Mouse (Mus musculus) megakaryocyte, embryonic 14.5 days (primary cell): Measurements from ENCODE around the gene Timm44. TPM values are rescaled to one million over a fixed set of nuclear protein-coding genes. Genes with fewer than 3 reads are reported as not detected.

Source experiments
- H3K27me3 ChIP-seq: replicated peaks from 2 replicates; pipeline ENCODE3; 2012; ENCODE audit warnings: inconsistent platforms
- H3K36me3 ChIP-seq: replicated peaks from 2 replicates; pipeline ENCODE3; 2012; ENCODE audit warnings: low read length, inconsistent platforms, mixed read lengths
- H3K4me1 ChIP-seq: 2 replicates; pipeline ENCODE4 v1.6.1; 2012; ENCODE audit warnings: inconsistent platforms
- H3K4me3 ChIP-seq: replicated peaks from 2 replicates; pipeline ENCODE3; 2012; ENCODE audit warnings: moderate library complexity, mild to moderate bottlenecking, inconsistent platforms
- H3K9me3 ChIP-seq: 2 replicates; pipeline ENCODE4 v1.6.1; 2012; ENCODE audit warnings: inconsistent platforms
- FLI1 ChIP-seq: IDR thresholded peaks from 2 replicates; pipeline ENCODE4 v1.6.1; 2012; ENCODE audit warnings: low read length, inconsistent platforms, mixed read lengths
- GATA1 ChIP-seq: IDR thresholded peaks from 3 replicates; pipeline ENCODE4 v1.6.1; 2012; ENCODE audit warnings: mixed read lengths, low read length, inconsistent platforms, borderline replicate concordance
- polyA plus RNA-seq: library from polyadenylated mRNA; stranded (reverse); fragments of >175 nt; gene quantifications from 2 replicates; pipeline ENCODE4 v1.2.3, GENCODE M21; 2012; ENCODE audit warnings: low replicate concordance; ENCODE audit not compliant: insufficient read depth

Gene Timm44
- 14.2 and 43.5 TPM in 2 replicates for polyA plus RNA-seq

GRCm38 (mm10) chr8:4275275-4276110 lies at the start of gene Timm44:
Gene Timm44 (minus strand): TSS chr8:4275913.
- TF ChIP-seq GATA1: no peak
- TF ChIP-seq FLI1: no peak
- no peaks in the 10 kb centered on the region for H3K9me3 ChIP-seq
- peaks cover 35% of the 10 kb centered on the region for H3K4me1 ChIP-seq
- no peaks in the 10 kb centered on the region for H3K27me3 ChIP-seq
- H3K4me3 ChIP-seq: peak within 1 kb of the TSS; percentile 95
- peaks cover 35% of the 10 kb centered on the region for H3K36me3 ChIP-seq

GRCm38 (mm10) chr8:4324983-4325750 lies 49.5 kb upstream of the Timm44 start, which contains the start of the genes Ccl25 and Elavl1:
Gene Ccl25 (plus strand): TSS chr8:4325210.
Gene Elavl1 (minus strand): TSS chr8:4325413.
- Histone ChIP-seq H3K9me3 (no peaks in the 10 kb centered on the region), H3K27me3 (no peaks in the 10 kb centered on the region), H3K36me3 (peaks cover 64% of the 10 kb centered on the region), H3K4me1 (peaks cover 73% of the 10 kb centered on the region), H3K4me3 (peak within 1 kb of the TSS; percentile 99)
- TF ChIP-seq GATA1: no peak
- TF ChIP-seq FLI1: peak; percentile 57; the same call in 1 of the 2 replicates

- Histone ChIP-seq H3K4me3 (peak overlapping the region; percentile 99), H3K4me1 (peaks cover 76% of the 10 kb centered on the region), H3K36me3 (peaks cover 64% of the 10 kb centered on the region), H3K9me3 (no peaks in the 10 kb centered on the region), H3K27me3 (no peaks in the 10 kb centered on the region)
- no peak for TF ChIP-seq FLI1
- TF ChIP-seq GATA1: no peak
Observed at GRCm38 (mm10) chr8:4324525-4324924, 48.8 kb upstream of the Timm44 start.

GRCm38 (mm10) chr8:4323917-4324316 lies 48.2 kb upstream of the Timm44 start:
- peaks cover 77% of the 10 kb centered on the region for H3K4me1 ChIP-seq

GRCm38 (mm10) chr8:4322470-4322869 lies 46.8 kb upstream of the Timm44 start:
- H3K4me1 ChIP-seq: peaks cover 80% of the 10 kb centered on the region
- H3K4me3 ChIP-seq: peak overlapping the region; percentile 99
- TF ChIP-seq FLI1: no peak
- TF ChIP-seq GATA1: no peak
- H3K36me3 ChIP-seq: peaks cover 52% of the 10 kb centered on the region
- H3K27me3 ChIP-seq: no peaks in the 10 kb centered on the region
- H3K9me3 ChIP-seq: no peaks in the 10 kb centered on the region

More at GRCm38 (mm10) chr8:4323917-4324316, 48.2 kb upstream of the Timm44 start:
- peak overlapping the region; percentile 99 for H3K4me3 ChIP-seq
- no peaks in the 10 kb centered on the region for H3K9me3 ChIP-seq
- peaks cover 59% of the 10 kb centered on the region for H3K36me3 ChIP-seq
- TF ChIP-seq FLI1 (no peak), GATA1 (no peak)
- H3K27me3 ChIP-seq: no peaks in the 10 kb centered on the region

- Histone ChIP-seq H3K9me3 (no peaks in the 10 kb centered on the region), H3K36me3 (peaks cover 49% of the 10 kb centered on the region), H3K4me3 (no peak overlapping the region), H3K27me3 (no peaks in the 10 kb centered on the region), H3K4me1 (peaks cover 85% of the 10 kb centered on the region)
- TF ChIP-seq FLI1: no peak
- no peak for TF ChIP-seq GATA1
Observed at GRCm38 (mm10) chr8:4321031-4321430, 45.3 kb upstream of the Timm44 start.

GRCm38 (mm10) chr8:4320404-4320803 lies 44.7 kb upstream of the Timm44 start:
- peaks cover 85% of the 10 kb centered on the region for H3K4me1 ChIP-seq
- no peak for TF ChIP-seq GATA1
- TF ChIP-seq FLI1: no peak

GRCm38 (mm10) chr8:4319573-4319872 lies 43.8 kb upstream of the Timm44 start:
- H3K36me3 ChIP-seq: peaks cover 51% of the 10 kb centered on the region
- H3K9me3 ChIP-seq: no peaks in the 10 kb centered on the region
- TF ChIP-seq FLI1 (no peak), GATA1 (no peak)
- no peak overlapping the region for H3K4me3 ChIP-seq
- peaks cover 92% of the 10 kb centered on the region for H3K4me1 ChIP-seq
- no peaks in the 10 kb centered on the region for H3K27me3 ChIP-seq

More at GRCm38 (mm10) chr8:4320404-4320803, 44.7 kb upstream of the Timm44 start:
- H3K9me3 ChIP-seq: no peaks in the 10 kb centered on the region
- H3K4me3 ChIP-seq: peak overlapping the region; percentile 12
- no peaks in the 10 kb centered on the region for H3K27me3 ChIP-seq
- H3K36me3 ChIP-seq: peaks cover 51% of the 10 kb centered on the region

GRCm38 (mm10) chr8:4318796-4319572 lies 43.3 kb upstream of the Timm44 start:
- Histone ChIP-seq H3K9me3 (no peaks in the 10 kb centered on the region), H3K4me3 (peak overlapping the region; percentile 50), H3K27me3 (no peaks in the 10 kb centered on the region), H3K4me1 (peaks cover 96% of the 10 kb centered on the region), H3K36me3 (peaks cover 51% of the 10 kb centered on the region)
- no peak for TF ChIP-seq FLI1
- no peak for TF ChIP-seq GATA1
